Mouse (Mus musculus) kidney, adult 2 months (tissue): ENCODE results near the gene Marc1. TPM values are rescaled to one million over a fixed set of nuclear protein-coding genes. Genes with fewer than 3 reads are reported as not detected.

Experiments used
- DNase-seq: peaks from one replicate; pipeline ENCODE4 v3.0.0; 2021
- H3K27ac ChIP-seq: fragments of 200-500 bp; 2 replicates; pipeline ENCODE4 v1.5.1; 2012; ENCODE audit warnings: low read depth, low read length, control low read depth, inconsistent platforms; ENCODE audit not compliant: insufficient read depth
- H3K27me3 ChIP-seq: fragments of 200-500 bp; replicated peaks from 2 replicates; pipeline ENCODE4 v1.6.1; 2012; ENCODE audit warnings: mild to moderate bottlenecking, moderate library complexity, low read length, inconsistent platforms; ENCODE audit not compliant: control insufficient read depth, insufficient read depth
- H3K36me3 ChIP-seq: fragments of 200-500 bp; 2 replicates; pipeline ENCODE4 v1.6.1; 2012; ENCODE audit warnings: mild to moderate bottlenecking, moderate library complexity, low read length, inconsistent platforms; ENCODE audit not compliant: control insufficient read depth, insufficient read depth
- H3K4me1 ChIP-seq: fragments of 200-500 bp; 2 replicates; pipeline ENCODE4 v1.6.1; 2011; ENCODE audit warnings: low read length; ENCODE audit not compliant: control insufficient read depth, insufficient read depth
- H3K4me3 ChIP-seq: fragments of 200-500 bp; 2 replicates; pipeline ENCODE4 v1.5.1; 2011; ENCODE audit warnings: mild to moderate bottlenecking, low read depth, low read length, control low read depth; ENCODE audit not compliant: insufficient read depth
- CTCF ChIP-seq: fragments of 200-500 bp; conservative IDR thresholded peaks from 2 replicates; pipeline ENCODE4 v1.5.1; 2011; ENCODE audit warnings: low read depth, mild to moderate bottlenecking, control low read depth, low read length, moderate library complexity, mixed read lengths; ENCODE audit not compliant: insufficient read depth, insufficient read length
- POLR2A ChIP-seq: fragments of 200-500 bp; IDR thresholded peaks from one replicate; pipeline ENCODE4 v1.6.1; 2011; ENCODE audit warnings: low read depth, low read length, control low read depth
- WGBS: fragments of 180-500 bp; shearing (Covaris S2); methylation state at CpG from one replicate; pipeline ENCODE4 v1.1.7; 2018; 5-methylcytosine and 5-hydroxymethylcytosine counted together
- polyA plus RNA-seq: library from polyadenylated mRNA; depleted of rRNA; stranded (reverse); fragments of >200 nt; gene quantifications from 2 replicates; pipeline ENCODE4 v1.2.3, GENCODE M21; 2012

Marc1 gene
- polyA plus RNA-seq, 1 experiment: 1.0 TPM

GRCm38 (mm10) chr1:184807123-184807522 lies 4.0 kb downstream of the Marc1 start:
- H3K4me3 ChIP-seq: no peak overlapping the region
- H3K36me3 ChIP-seq: no peaks in the 10 kb centered on the region
- peaks cover 15% of the 10 kb centered on the region for H3K4me1 ChIP-seq
- no peak overlapping the region for H3K27ac ChIP-seq
- H3K27me3 ChIP-seq: no peaks in the 10 kb centered on the region
- TF ChIP-seq CTCF: no peak
- no peak for TF ChIP-seq POLR2A
- 89% methylated on average over 7 of the region's 7 CpGs for WGBS
- DNase-seq: no peak

DNA sequence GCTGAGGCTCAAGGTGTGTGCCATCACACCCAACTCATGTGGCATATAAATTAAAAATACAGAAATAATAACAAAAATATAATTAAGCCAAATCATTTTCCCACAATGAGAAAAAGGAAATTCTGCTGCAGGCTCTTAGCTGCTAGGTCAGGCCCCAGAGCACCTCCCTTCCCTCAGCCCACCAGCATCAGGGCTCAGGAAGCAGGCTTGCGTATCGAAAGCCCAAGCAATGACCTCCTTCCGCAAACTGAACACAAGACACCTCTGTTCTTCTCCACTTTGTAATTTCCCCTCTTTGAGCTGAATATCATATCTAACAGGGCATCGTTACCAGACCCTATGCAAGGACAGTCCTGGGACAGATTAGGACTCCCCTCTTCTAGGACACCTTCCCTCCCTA lies 5.4 kb downstream of the Marc1 start:
- Histone ChIP-seq H3K36me3 (no peaks in the 10 kb centered on the region), H3K27me3 (no peaks in the 10 kb centered on the region), H3K4me3 (no peak overlapping the region), H3K27ac (no peak overlapping the region), H3K4me1 (peaks cover 8% of the 10 kb centered on the region; the same call in 1 of the 2 replicates)
- no peak for DNase-seq
- TF ChIP-seq CTCF (no peak), POLR2A (no peak)
- 88% methylated on average over 4 of the region's 4 CpGs for WGBS

- Histone ChIP-seq H3K27ac (no peak overlapping the region), H3K4me3 (no peak overlapping the region)
- peak; percentile 31 for DNase-seq
These were observed 17.8 kb downstream of the Marc1 start for GRCm38 (mm10) chr1:184793163-184793876.

GRCm38 (mm10) chr1:184791109-184791508 lies 20.0 kb downstream of the Marc1 start:
- peak; percentile 51 for DNase-seq
- Histone ChIP-seq H3K27me3 (no peaks in the 10 kb centered on the region), H3K4me3 (no peak overlapping the region), H3K4me1 (no peaks in the 10 kb centered on the region), H3K36me3 (no peaks in the 10 kb centered on the region), H3K27ac (no peak overlapping the region)
- 9% methylated on average over 2 of the region's 2 CpGs for WGBS
- TF ChIP-seq CTCF (peak; percentile 42), POLR2A (no peak)

More at GRCm38 (mm10) chr1:184793163-184793876, 17.8 kb downstream of the Marc1 start:
- TF ChIP-seq CTCF (peak; percentile 46; the same call in 1 of the 2 replicates), POLR2A (no peak)
- H3K36me3 ChIP-seq: no peaks in the 10 kb centered on the region
- H3K4me1 ChIP-seq: no peaks in the 10 kb centered on the region
- 12% methylated on average over 27 of the region's 27 CpGs for WGBS
- H3K27me3 ChIP-seq: no peaks in the 10 kb centered on the region

GRCm38 (mm10) chr1:184786376-184787151 lies 24.5 kb downstream of the Marc1 start:
- peak; percentile 30; the same call in 1 of the 2 replicates for TF ChIP-seq CTCF
- no peak for TF ChIP-seq POLR2A
- Histone ChIP-seq H3K27me3 (no peaks in the 10 kb centered on the region), H3K4me3 (no peak overlapping the region), H3K4me1 (no peaks in the 10 kb centered on the region), H3K27ac (no peak overlapping the region), H3K36me3 (no peaks in the 10 kb centered on the region)
- DNase-seq: no peak
- WGBS: 74% methylated on average over 13 of the region's 13 CpGs

DNA sequence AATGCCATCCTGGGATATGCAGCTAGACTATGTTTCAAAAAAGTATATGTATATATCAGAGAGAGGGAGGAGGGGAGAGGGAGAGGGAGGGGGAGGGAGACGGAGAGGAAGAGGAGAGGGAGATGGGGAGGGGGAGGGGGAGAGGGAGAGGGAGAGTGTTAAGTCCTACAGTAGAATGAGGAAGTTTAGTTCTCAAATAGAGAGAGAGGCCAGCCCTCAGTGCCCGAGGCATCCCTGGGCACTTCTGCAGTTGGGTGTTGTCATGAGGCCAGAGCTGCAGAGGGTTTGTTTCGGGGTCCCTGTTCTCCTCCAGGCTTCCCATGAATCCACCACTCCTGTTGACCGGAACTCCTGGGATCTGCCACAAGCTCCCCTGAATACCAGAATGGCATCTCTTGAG lies 27.5 kb downstream of the Marc1 start:
- no peaks in the 10 kb centered on the region for H3K27me3 ChIP-seq
- no peak overlapping the region for H3K4me3 ChIP-seq
- TF ChIP-seq CTCF (no peak), POLR2A (no peak)
- H3K36me3 ChIP-seq: no peaks in the 10 kb centered on the region
- 82% methylated on average over 4 of the region's 4 CpGs for WGBS
- DNase-seq: no peak
- no peak overlapping the region for H3K27ac ChIP-seq
- no peaks in the 10 kb centered on the region for H3K4me1 ChIP-seq

DNA sequence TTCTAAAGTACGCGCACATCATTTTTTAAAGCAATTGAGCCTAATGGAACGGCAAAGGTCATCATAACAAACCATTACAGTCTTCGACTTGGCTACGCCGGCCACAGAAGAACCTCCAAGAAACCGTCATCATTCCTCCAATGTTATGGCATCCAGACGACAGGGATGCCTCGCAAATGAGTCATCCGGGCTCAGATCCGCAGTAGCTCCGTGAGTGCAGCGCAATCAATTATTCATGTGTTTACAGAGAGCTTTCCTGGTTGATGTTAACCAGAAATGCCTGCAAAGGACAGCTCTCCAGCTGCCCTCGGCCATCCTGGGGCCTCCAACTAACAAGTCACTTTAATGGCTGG lies 29.0 kb downstream of the Marc1 start:
- no peaks in the 10 kb centered on the region for H3K36me3 ChIP-seq
- DNase-seq: peak; percentile 33
- TF ChIP-seq POLR2A: no peak
- no peak for TF ChIP-seq CTCF
- WGBS: 53% methylated on average over 14 of the region's 14 CpGs
- H3K4me1 ChIP-seq: no peaks in the 10 kb centered on the region
- H3K27ac ChIP-seq: no peak overlapping the region
- no peak overlapping the region for H3K4me3 ChIP-seq
- H3K27me3 ChIP-seq: no peaks in the 10 kb centered on the region
